Mouse (Mus musculus) liver, embryonic 14.5 days (tissue): Measurements from ENCODE around the gene Srgap1.

Experiments
- CTCF ChIP-seq: IDR thresholded peaks from 2 replicates; pipeline ENCODE4 v1.5.1; 2016; ENCODE audit warnings: antibody characterized with exemption, low read depth, control low read depth
- EP300 ChIP-seq: IDR thresholded peaks from 2 replicates; pipeline ENCODE4 v1.6.1; 2016; ENCODE audit warnings: antibody characterized with exemption, low read depth

GRCm38 (mm10) chr10:122046904-122047726, at the start of gene Srgap1:
- TF ChIP-seq CTCF = no peak
- no peak for TF ChIP-seq EP300
